Mouse (Mus musculus): ENCODE data around the gene Grip1.

DNA sequence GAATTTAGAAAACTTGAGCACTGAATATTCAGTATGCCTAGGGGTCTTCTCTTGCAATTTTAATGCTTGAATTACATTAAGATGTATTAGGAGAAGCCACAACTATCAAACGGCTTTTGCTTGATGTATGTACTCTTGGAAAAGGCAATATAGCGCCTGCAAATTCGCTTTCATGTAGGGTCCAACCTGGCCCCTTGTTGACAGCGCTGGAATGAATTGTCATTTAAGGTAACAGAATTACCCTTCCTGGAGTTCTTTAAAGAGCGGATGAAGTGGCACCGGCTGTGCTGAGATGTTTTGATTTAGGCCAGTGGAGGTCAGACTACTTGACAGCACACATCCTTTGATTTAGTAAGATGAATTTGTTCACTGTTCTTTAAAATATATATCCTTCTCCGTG, 90.1 kb downstream of the Grip1 start:
- TF ChIP-seq CTCF (IDR thresholded peaks at IDR 0.05; ENCODE audit: low read depth) (no peak), EP300 (IDR thresholded peaks at IDR 0.05; ENCODE audit: low read depth) (no peak)

Measured in heart, postnatal 0 days (tissue).